Mouse (Mus musculus): ENCODE data around the gene Adam23.
A peak's percentile ranks its signal among the peaks of the same experiment; 100 is the strongest.
"Not testable (repeated sequence)": the region's sequence is repeated elsewhere in the genome, so short reads cannot be mapped to it uniquely, and the experiment has no call there.

The Adam23 gene

DNA sequence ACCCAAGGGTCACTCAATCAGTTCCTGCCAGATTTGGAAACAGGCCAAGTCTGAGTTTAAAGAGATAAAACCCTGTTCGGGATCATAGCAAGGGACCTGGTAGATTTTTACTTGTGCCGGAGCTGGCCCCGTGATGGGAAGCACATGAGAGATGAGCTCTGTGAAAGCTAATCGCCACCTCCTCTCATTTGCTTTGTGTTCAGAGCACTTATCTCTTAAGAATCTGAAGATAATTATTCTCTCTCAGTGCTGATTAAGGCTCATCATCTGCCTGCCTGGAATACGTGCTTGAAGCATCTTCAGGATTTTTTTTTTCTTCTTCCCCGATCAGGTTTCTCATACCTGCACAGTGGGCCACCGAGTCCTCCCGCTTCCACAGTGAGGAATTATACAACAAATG is 133.5 kb downstream of the Adam23 start:
- DNase-seq (ENCODE audit: low spot score in 2 of 2) = no peak

DNA sequence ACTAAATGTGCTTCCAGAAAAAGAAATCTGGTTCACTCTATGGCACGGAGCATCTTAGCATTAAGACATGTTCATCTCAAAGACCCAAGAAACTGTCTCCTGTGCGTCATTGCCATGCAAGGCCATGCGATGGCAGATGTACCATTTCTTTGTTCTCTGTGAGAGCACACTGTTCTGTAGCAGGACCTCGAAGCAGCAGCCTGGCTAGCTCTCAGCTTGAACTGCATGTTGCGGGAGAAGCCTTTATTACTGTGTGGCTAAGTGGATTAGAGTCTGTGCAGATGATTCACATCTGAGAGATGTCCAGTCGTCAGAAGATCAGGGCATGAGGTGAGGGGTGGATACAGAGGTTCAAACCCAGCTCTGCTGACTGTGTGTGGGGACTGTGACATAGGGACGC is 141.2 kb downstream of the Adam23 start:
- DNase-seq (ENCODE audit: low spot score in 2 of 2) = no peak

DNA sequence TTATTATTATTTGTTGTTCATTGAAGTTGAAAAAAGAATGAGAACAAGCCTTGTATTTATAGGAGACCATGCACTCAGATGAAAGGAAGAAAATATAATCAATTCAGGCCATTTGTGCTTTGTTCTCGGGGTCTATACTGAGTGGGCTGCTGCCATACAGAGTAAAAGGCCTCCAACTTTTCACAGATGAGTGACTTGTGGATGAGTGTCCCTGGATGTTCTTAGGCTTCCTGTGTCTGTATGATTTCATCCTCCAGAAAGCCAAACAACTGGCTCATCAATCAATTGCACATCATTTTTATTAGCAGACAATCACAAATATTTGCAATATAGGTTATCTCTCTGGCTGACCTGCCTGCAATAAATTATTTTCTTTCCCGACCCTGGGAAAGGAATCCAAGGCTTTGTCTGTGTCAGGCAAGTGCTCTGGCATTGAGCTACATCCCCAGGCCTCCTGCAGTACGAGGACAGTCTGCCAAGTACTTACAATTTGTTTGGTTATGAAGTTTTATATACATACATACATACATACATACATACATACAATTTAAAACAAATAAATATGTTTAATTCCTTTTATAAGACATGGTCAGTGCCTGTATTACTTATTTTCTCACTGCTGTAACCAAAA is 158.3 kb downstream of the Adam23 start:
- no peak for DNase-seq (ENCODE audit: low spot score in 2 of 2)

DNA sequence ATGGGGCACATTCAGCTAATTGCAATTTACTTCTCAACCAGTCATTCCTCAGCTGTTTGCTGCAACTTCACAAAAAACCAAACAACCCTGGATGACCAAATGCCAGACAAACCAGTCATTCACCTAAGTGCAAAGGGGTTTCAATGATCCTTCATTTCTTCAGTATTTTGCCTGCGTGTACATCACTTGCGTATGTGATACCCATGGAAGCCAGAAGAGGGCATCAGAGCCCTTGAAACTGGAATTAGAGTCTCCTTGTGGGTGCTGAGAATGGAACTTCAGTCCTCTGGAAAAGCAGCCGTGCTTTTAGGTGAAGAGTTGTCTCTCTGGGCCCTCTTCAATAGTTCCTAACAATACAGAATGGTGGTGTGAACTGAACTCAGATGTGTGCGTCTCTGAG is 163.9 kb downstream of the Adam23 start:
- DNase-seq (ENCODE audit: low spot score in 2 of 2) = no peak

DNA sequence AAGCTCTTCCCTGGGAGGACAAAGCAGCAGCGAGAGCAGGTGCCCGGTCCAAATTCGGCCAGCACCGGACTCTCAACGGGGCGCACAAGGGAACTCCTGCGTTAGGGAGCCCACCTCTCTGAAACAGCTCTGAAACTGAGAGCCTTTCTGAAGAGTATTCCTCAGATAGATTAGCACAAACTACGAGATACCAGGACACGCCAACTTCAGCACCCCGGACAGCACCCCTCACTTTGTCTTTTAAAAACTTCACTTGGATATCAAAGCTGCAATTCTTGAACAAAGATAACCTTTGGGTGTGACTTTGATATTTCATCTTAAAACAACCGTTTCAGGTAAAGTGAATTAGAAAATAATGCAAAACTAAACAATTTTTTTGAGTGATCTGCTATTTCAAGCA is 168.9 kb downstream of the Adam23 start:
- DNase-seq (ENCODE audit: low spot score in 2 of 2) = peak in 1 of 2 experiments; percentile 14

DNA sequence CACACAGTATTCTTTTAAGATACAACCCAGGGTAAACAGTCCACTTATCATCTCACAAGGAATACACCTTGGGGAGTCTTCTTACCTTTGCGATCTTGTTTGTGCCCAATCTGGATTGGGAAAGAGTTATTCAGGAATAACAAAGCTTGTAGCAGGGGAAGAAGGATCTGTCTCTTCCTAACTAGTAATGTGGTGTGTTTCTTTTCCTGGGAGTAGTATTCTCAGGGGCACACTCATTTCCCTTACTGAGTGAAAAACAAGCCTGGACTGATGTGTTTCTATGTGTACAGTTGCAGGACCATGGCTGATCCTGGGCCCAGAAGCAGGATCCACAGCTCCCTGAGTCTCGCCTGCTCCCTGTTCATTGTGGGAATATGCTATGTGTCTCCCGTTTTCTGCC is 170.0 kb downstream of the Adam23 start, which contains the start of gene Gm39653:
Gene Gm39653 (plus strand): TSS at position 301 of the 400 bp plus-strand sequence.
- DNase-seq (ENCODE audit: low spot score in 2 of 2) = no peak

DNA sequence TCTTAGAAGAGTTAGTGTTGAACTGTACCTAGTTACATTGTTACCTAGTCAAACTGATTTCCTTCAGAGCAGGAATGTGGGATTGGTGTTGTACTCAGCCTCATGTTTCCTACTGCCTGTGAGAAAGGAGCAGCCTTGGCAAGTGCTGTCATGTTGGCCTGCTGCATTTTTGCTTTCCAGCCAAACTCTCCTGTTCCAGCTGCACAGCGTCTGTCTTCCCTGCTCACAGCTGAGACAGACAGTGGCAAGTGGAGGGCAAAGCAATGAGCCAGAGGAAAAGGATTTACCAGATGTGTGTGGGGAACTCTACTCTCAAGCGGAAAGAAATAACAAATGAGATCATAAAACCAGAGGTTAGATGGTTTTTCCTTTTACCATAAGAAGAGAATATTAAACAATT is 182.5 kb downstream of the Adam23 start:
- no peak for DNase-seq (ENCODE audit: low spot score in 2 of 2)

DNA sequence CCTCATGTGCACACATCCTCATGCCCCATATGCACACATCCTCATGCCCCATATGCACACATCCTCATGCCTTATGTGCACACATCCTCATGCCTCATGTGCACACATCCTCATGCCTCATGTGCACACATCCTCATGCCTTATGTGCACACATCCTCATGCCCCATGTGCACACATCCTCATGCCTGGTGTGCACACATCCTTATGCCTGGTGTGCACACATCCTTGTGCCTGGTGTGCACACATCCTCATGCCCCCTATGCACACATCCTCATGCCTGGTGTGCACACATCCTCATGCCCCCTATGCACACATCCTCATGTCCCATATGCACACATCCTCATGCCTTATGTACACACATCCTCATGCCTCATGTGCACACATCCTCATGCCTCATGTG is 184.7 kb downstream of the Adam23 start:
- DNase-seq (ENCODE audit: low spot score in 2 of 2) = not testable (repeated sequence)

DNA sequence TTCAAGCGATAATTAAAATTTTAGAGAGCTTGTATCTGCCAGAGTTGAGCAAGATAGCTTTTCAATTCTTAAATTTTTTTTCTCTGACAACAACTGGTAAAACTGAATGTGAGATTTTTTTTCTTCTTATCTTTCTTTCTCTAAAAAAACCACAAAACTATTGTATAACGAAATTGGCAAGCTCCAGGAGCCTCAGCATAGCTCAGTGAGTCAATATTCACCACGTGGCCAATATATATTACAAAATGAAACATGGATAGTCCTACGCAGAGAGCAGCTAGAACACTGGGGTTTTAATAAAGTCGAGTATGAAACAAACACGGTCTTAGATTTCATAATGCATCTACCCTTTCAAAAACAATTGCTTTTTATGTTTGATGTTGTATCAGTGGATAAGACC is 194.2 kb downstream of the Adam23 start:
- DNase-seq (ENCODE audit: low spot score in 2 of 2) = no peak

All from thymus, postnatal 10 days (tissue).